Mouse (Mus musculus) liver, postnatal 0 days (tissue): ENCODE measurements at regions not wholly inside any gene's neighbourhood (a gene's known extent, or its start where the extent isn't known, plus 50 kb on each side); places are given as distances from the start of the nearest gene placed in this dataset.

Source experiments
- ATAC-seq: fragments of 200-750 bp; cut with Nextera tagmentation; 2 replicates; pipeline ENCODE4 v1.8.0; 2017; ENCODE audit warnings: mild to moderate bottlenecking, moderate library complexity
- DNase-seq: peaks from one replicate; pipeline ENCODE4 v3.0.0-alpha.2; 2016
- H3K27ac ChIP-seq: fragments of 300-500 bp; sonication (generic); 2 replicates; pipeline ENCODE4 v1.5.1; 2014; ENCODE audit warnings: antibody characterized with exemption, moderate library complexity, mild to moderate bottlenecking, low read depth
- H3K27me3 ChIP-seq: fragments of 300-500 bp; sonication (generic); 2 replicates; pipeline ENCODE4 v1.6.1; 2014; ENCODE audit warnings: low read length, control low read depth, mixed read lengths; ENCODE audit not compliant: insufficient read depth
- H3K36me3 ChIP-seq: fragments of 300-500 bp; sonication (generic); replicated peaks from 2 replicates; pipeline ENCODE4 v1.6.1; 2014; ENCODE audit warnings: mild to moderate bottlenecking, control low read depth, low read length, moderate library complexity, mixed read lengths; ENCODE audit not compliant: insufficient read depth
- H3K4me1 ChIP-seq: fragments of 300-500 bp; sonication (generic); 2 replicates; pipeline ENCODE4 v1.6.1; 2014; ENCODE audit warnings: antibody characterized with exemption, mild to moderate bottlenecking, control low read depth; ENCODE audit not compliant: insufficient read depth
- H3K4me2 ChIP-seq: fragments of 300-500 bp; sonication (generic); 2 replicates; pipeline ENCODE4 v1.6.1; 2014; ENCODE audit warnings: low read depth, mild to moderate bottlenecking, low read length, moderate library complexity, mixed read lengths
- H3K4me3 ChIP-seq: fragments of 300-500 bp; sonication (generic); 2 replicates; pipeline ENCODE4 v1.5.1; 2014; ENCODE audit warnings: low read depth, low read length
- H3K9ac ChIP-seq: fragments of 300-500 bp; sonication (generic); replicated peaks from 2 replicates; pipeline ENCODE4 v1.6.1; 2014; ENCODE audit warnings: mild to moderate bottlenecking, moderate library complexity
- H3K9me3 ChIP-seq: fragments of 300-500 bp; sonication (generic); 2 replicates; pipeline ENCODE4 v1.6.1; 2016; ENCODE audit warnings: mild to moderate bottlenecking, control low read depth, low read length, mixed read lengths
- CTCF ChIP-seq: sonication (generic); IDR thresholded peaks from 2 replicates; pipeline ENCODE4 v1.5.1; 2016; ENCODE audit warnings: antibody characterized with exemption, low read depth
- EP300 ChIP-seq: IDR thresholded peaks from 2 replicates; pipeline ENCODE4 v1.6.1; 2016; ENCODE audit warnings: antibody characterized with exemption, low read depth, mild to moderate bottlenecking
- WGBS: fragments of 180-500 bp; shearing (Covaris S2); extraction: QIAGEN DNeasy Blood & Tissue Kit; methylation state at CpG from one replicate; pipeline ENCODE4 v1.1.7; 2014; ENCODE audit not compliant: insufficient replicate concordance; 5-methylcytosine and 5-hydroxymethylcytosine counted together

GRCm38 (mm10) chr3:45659052-45659451, 280.9 kb downstream of the Pcdh10 start:
- no peak overlapping the region for H3K9ac ChIP-seq
- WGBS, result 90% methylated on average over 1 of the region's 1 CpGs
- ATAC-seq, result no peak

GRCm38 (mm10) chr3:45670434-45670833, 292.2 kb downstream of the Pcdh10 start:
- TF ChIP-seq EP300, result no peak
- no peak for TF ChIP-seq CTCF
- ATAC-seq, result no peak
- H3K36me3 ChIP-seq, result no peaks in the 10 kb centered on the region
- no peaks in the 10 kb centered on the region for H3K9me3 ChIP-seq
- no peak overlapping the region for H3K4me3 ChIP-seq
- H3K9ac ChIP-seq, result no peak overlapping the region
- H3K4me1 ChIP-seq, result no peaks in the 10 kb centered on the region
- no peak for DNase-seq
- no peaks in the 10 kb centered on the region for H3K27me3 ChIP-seq
- no peak overlapping the region for H3K4me2 ChIP-seq
- H3K27ac ChIP-seq, result no peak overlapping the region

More at GRCm38 (mm10) chr3:45659052-45659451, 280.9 kb downstream of the Pcdh10 start:
- H3K27me3 ChIP-seq, result no peaks in the 10 kb centered on the region
- H3K4me1 ChIP-seq, result no peaks in the 10 kb centered on the region
- no peak overlapping the region for H3K4me3 ChIP-seq
- no peaks in the 10 kb centered on the region for H3K9me3 ChIP-seq
- H3K36me3 ChIP-seq, result no peaks in the 10 kb centered on the region
- DNase-seq, result no peak
- no peak overlapping the region for H3K4me2 ChIP-seq
- no peak overlapping the region for H3K27ac ChIP-seq
- TF ChIP-seq EP300 (no peak), CTCF (no peak)

GRCm38 (mm10) chr3:45677672-45678071, 299.5 kb downstream of the Pcdh10 start:
- DNase-seq, result no peak
- no peak overlapping the region for H3K9ac ChIP-seq
- no peak overlapping the region for H3K4me3 ChIP-seq
- H3K27me3 ChIP-seq, result no peaks in the 10 kb centered on the region
- no peaks in the 10 kb centered on the region for H3K4me1 ChIP-seq
- H3K4me2 ChIP-seq, result no peak overlapping the region
- H3K36me3 ChIP-seq, result no peaks in the 10 kb centered on the region
- ATAC-seq, result no peak
- no peak overlapping the region for H3K27ac ChIP-seq
- H3K9me3 ChIP-seq, result no peaks in the 10 kb centered on the region
- TF ChIP-seq EP300 (no peak), CTCF (no peak)
- WGBS, result 76% methylated on average over 6 of the region's 6 CpGs

GRCm38 (mm10) chr3:45681410-45681809, 303.2 kb downstream of the Pcdh10 start:
- WGBS, result 15% methylated on average over 12 of the region's 12 CpGs
- no peak overlapping the region for H3K4me3 ChIP-seq
- no peak overlapping the region for H3K9ac ChIP-seq
- H3K4me1 ChIP-seq, result no peaks in the 10 kb centered on the region
- TF ChIP-seq CTCF (no peak), EP300 (no peak)
- H3K4me2 ChIP-seq, result no peak overlapping the region
- no peaks in the 10 kb centered on the region for H3K36me3 ChIP-seq
- no peak for ATAC-seq
- no peak for DNase-seq
- no peaks in the 10 kb centered on the region for H3K27me3 ChIP-seq
- no peak overlapping the region for H3K27ac ChIP-seq
- H3K9me3 ChIP-seq, result no peaks in the 10 kb centered on the region

- ATAC-seq, result no peak
- no peaks in the 10 kb centered on the region for H3K9me3 ChIP-seq
- no peak overlapping the region for H3K4me3 ChIP-seq
- H3K4me1 ChIP-seq, result no peaks in the 10 kb centered on the region
- H3K36me3 ChIP-seq, result no peaks in the 10 kb centered on the region
- TF ChIP-seq EP300, result no peak
- no peak for TF ChIP-seq CTCF
- H3K4me2 ChIP-seq, result no peak overlapping the region
- 73% methylated on average over 1 of the region's 1 CpGs for WGBS
- DNase-seq, result no peak
- no peak overlapping the region for H3K9ac ChIP-seq
- no peak overlapping the region for H3K27ac ChIP-seq
- no peaks in the 10 kb centered on the region for H3K27me3 ChIP-seq
These were observed 329.7 kb downstream of the Pcdh10 start for GRCm38 (mm10) chr3:45707891-45708290.
